Mouse (Mus musculus) olfactory bulb, adult 2 months (tissue): ENCODE results near the gene Prmt7. TPM values are rescaled to one million over a fixed set of nuclear protein-coding genes. Genes with fewer than 3 reads are reported as not detected.

ENCODE experiments used
- H3K27ac ChIP-seq: fragments of 200-500 bp; 2 replicates; pipeline ENCODE4 v1.5.1; 2012; ENCODE audit warnings: low read depth, low read length; ENCODE audit not compliant: insufficient read depth
- H3K4me1 ChIP-seq: fragments of 200-500 bp; 2 replicates; pipeline ENCODE4 v1.6.1; 2012; ENCODE audit warnings: low read length; ENCODE audit not compliant: control insufficient read depth, insufficient read depth
- H3K4me3 ChIP-seq: fragments of 200-500 bp; 2 replicates; pipeline ENCODE4 v1.5.1; 2012; ENCODE audit warnings: mild to moderate bottlenecking, low read depth, low read length, moderate library complexity; ENCODE audit not compliant: insufficient read depth
- CTCF ChIP-seq: fragments of 200-500 bp; IDR thresholded peaks from 2 replicates; pipeline ENCODE4 v1.5.1; 2012; ENCODE audit warnings: low read depth, mild to moderate bottlenecking, low read length, moderate library complexity; ENCODE audit not compliant: insufficient read depth
- POLR2A ChIP-seq: fragments of 200-500 bp; IDR thresholded peaks from 2 replicates; pipeline ENCODE4 v1.6.1; 2012; ENCODE audit warnings: mild to moderate bottlenecking, low read depth, low read length, moderate library complexity; ENCODE audit not compliant: insufficient read depth
- WGBS: fragments of 180-500 bp; shearing (Covaris S2); methylation state at CpG from one replicate; pipeline ENCODE4 v1.1.7; 2018; 5-methylcytosine and 5-hydroxymethylcytosine counted together
- polyA plus RNA-seq: library from polyadenylated mRNA; stranded (reverse); fragments of >200 nt; gene quantifications from 2 replicates; pipeline ENCODE4 v1.2.4, GENCODE M21; 2012; ENCODE audit warnings: low replicate concordance; ENCODE audit not compliant: missing spikeins, insufficient read depth, insufficient read length

The Prmt7 gene
- polyA plus RNA-seq, result not detected in 2 replicates

GRCm38 (mm10) chr8:106210821-106211345, at the start of gene Prmt7, which contains the start of gene Slc7a6os:
Gene Prmt7, plus strand, starts transcription at chr8:106210936.
Gene Slc7a6os, minus strand, starts transcription at chr8:106210935.
- peak within 1 kb of the TSS; percentile 68 for H3K27ac ChIP-seq
- WGBS, result under 1% methylated on average over 52 of the region's 52 CpGs
- H3K4me3 ChIP-seq, result peak within 1 kb of the TSS; percentile 84
- H3K4me1 ChIP-seq, result peaks cover 2% of the 10 kb centered on the region; the same call in 1 of the 2 replicates
- no peak for TF ChIP-seq CTCF
- peak; percentile 91 for TF ChIP-seq POLR2A

GRCm38 (mm10) chr8:106163251-106163650, 47.5 kb upstream of the Prmt7 start:
- H3K27ac ChIP-seq, result no peak overlapping the region
- no peaks in the 10 kb centered on the region for H3K4me1 ChIP-seq
- no peak overlapping the region for H3K4me3 ChIP-seq
- WGBS, result 91% methylated on average over 9 of the region's 9 CpGs
- no peak for TF ChIP-seq CTCF
- TF ChIP-seq POLR2A, result no peak

GRCm38 (mm10) chr8:106165460-106165859, 45.3 kb upstream of the Prmt7 start:
- 0 out of 2 replicates have a peak, but pooled peaks cover 2% of the 10 kb centered on the region for H3K4me1 ChIP-seq
- TF ChIP-seq POLR2A (no peak), CTCF (peak; percentile 66)
- 43% methylated on average over 4 of the region's 4 CpGs for WGBS
- no peak overlapping the region for H3K27ac ChIP-seq
- no peak overlapping the region for H3K4me3 ChIP-seq

GRCm38 (mm10) chr8:106168356-106169016, 42.2 kb upstream of the Prmt7 start, which contains the start of gene Slc7a6:
Gene Slc7a6, plus strand, starts transcription at chr8:106168857.
- peak within 1 kb of the TSS; percentile 76 for H3K27ac ChIP-seq
- peak; percentile 89 for TF ChIP-seq POLR2A
- TF ChIP-seq CTCF, result no peak
- under 1% methylated on average over 59 of the region's 59 CpGs for WGBS
- peaks cover 4% of the 10 kb centered on the region; the same call in 1 of the 2 replicates for H3K4me1 ChIP-seq
- peak within 1 kb of the TSS; percentile 88 for H3K4me3 ChIP-seq

GRCm38 (mm10) chr8:106169017-106169933, 41.5 kb upstream of the Prmt7 start:
- under 1% methylated on average over 53 of the region's 54 CpGs for WGBS
- H3K4me3 ChIP-seq, result peak overlapping the region; percentile 88
- TF ChIP-seq POLR2A, result no peak; the same call in 1 of the 2 replicates
- H3K4me1 ChIP-seq, result peaks cover 4% of the 10 kb centered on the region; the same call in 1 of the 2 replicates
- peak overlapping the region; percentile 76 for H3K27ac ChIP-seq

GRCm38 (mm10) chr8:106169934-106170480, 40.7 kb upstream of the Prmt7 start:
- no peak for TF ChIP-seq CTCF
- no peak for TF ChIP-seq POLR2A
- Histone ChIP-seq H3K4me3 (peak overlapping the region; percentile 23; the same call in 1 of the 2 replicates), H3K27ac (no peak overlapping the region), H3K4me1 (peaks cover 4% of the 10 kb centered on the region; the same call in 1 of the 2 replicates)
- 12% methylated on average over 6 of the region's 6 CpGs for WGBS

GRCm38 (mm10) chr8:106173566-106173965, 37.2 kb upstream of the Prmt7 start:
- H3K4me3 ChIP-seq, result no peak overlapping the region
- 96% methylated on average over 3 of the region's 3 CpGs for WGBS
- peaks cover 4% of the 10 kb centered on the region; the same call in 1 of the 2 replicates for H3K4me1 ChIP-seq
- no peak overlapping the region for H3K27ac ChIP-seq
- TF ChIP-seq CTCF, result no peak

- TF ChIP-seq POLR2A (no peak), CTCF (no peak)
- peaks cover 2% of the 10 kb centered on the region; the same call in 1 of the 2 replicates for H3K4me1 ChIP-seq
- WGBS, result 53% methylated on average over 1 of the region's 1 CpGs
These were observed 33.8 kb upstream of the Prmt7 start for GRCm38 (mm10) chr8:106176891-106177290.

More at GRCm38 (mm10) chr8:106176891-106177290, 33.8 kb upstream of the Prmt7 start:
- Histone ChIP-seq H3K27ac (no peak overlapping the region), H3K4me3 (no peak overlapping the region)
